Mouse (Mus musculus): ENCODE measurements around the gene Lrp1. TPM values are rescaled to one million over a fixed set of nuclear protein-coding genes. Genes with fewer than 3 reads are reported as not detected.

The Lrp1 gene
- polyA plus RNA-seq, 1 experiment from 2014 or later = 34.6 TPM

GRCm38 (mm10) chr10:127570937-127571641, 49.9 kb downstream of the Lrp1 start:
- no peaks in the 10 kb centered on the region for H3K9me3 ChIP-seq (replicated peaks; ENCODE audit: control insufficient read depth, low read length)
- no peak overlapping the region for H3K4me2 ChIP-seq
- peaks cover 28% of the 10 kb centered on the region for H3K36me3 ChIP-seq (ENCODE audit: control insufficient read depth, insufficient read depth, low read length)
- no peaks in the 10 kb centered on the region for H3K27me3 ChIP-seq (ENCODE audit: control insufficient read depth, insufficient read depth, low read length)
- no peaks in the 10 kb centered on the region for H3K4me1 ChIP-seq (ENCODE audit: control insufficient read depth, insufficient read depth, low read length)
- ATAC-seq (replicated peaks; ENCODE audit: insufficient number of reproducible peaks, low FRiP score, low TSS enrichment) = no peak
- H3K4me3 ChIP-seq (ENCODE audit: low read depth, low read length) = no peak overlapping the region
- H3K9ac ChIP-seq (ENCODE audit: low read depth, low read length) = no peak overlapping the region
- no peak overlapping the region for H3K27ac ChIP-seq (ENCODE audit: low read depth, low read length)
- WGBS (ENCODE audit: insufficient replicate concordance) = 89% methylated on average over 17 of the region's 17 CpGs

- H3K27me3 ChIP-seq (ENCODE audit: control insufficient read depth, insufficient read depth, low read length) = no peaks in the 10 kb centered on the region
- no peak overlapping the region for H3K4me2 ChIP-seq
- H3K4me1 ChIP-seq (ENCODE audit: control insufficient read depth, insufficient read depth, low read length) = no peaks in the 10 kb centered on the region
- ATAC-seq (replicated peaks; ENCODE audit: insufficient number of reproducible peaks, low FRiP score, low TSS enrichment) = no peak
- peaks cover 24% of the 10 kb centered on the region for H3K36me3 ChIP-seq (ENCODE audit: control insufficient read depth, insufficient read depth, low read length)
- H3K9me3 ChIP-seq (replicated peaks; ENCODE audit: control insufficient read depth, low read length) = no peaks in the 10 kb centered on the region
- H3K4me3 ChIP-seq (ENCODE audit: low read depth, low read length) = no peak overlapping the region
- H3K9ac ChIP-seq (ENCODE audit: low read depth, low read length) = no peak overlapping the region
- H3K27ac ChIP-seq (ENCODE audit: low read depth, low read length) = no peak overlapping the region
- WGBS (ENCODE audit: insufficient replicate concordance) = 56% methylated on average over 6 of the region's 6 CpGs
Measured at GRCm38 (mm10) chr10:127570384-127570783, 50.6 kb downstream of the Lrp1 start.

- 16% methylated on average over 3 of the region's 3 CpGs for WGBS (ENCODE audit: insufficient replicate concordance)
- H3K4me2 ChIP-seq = no peak overlapping the region
- H3K4me3 ChIP-seq (ENCODE audit: low read depth, low read length) = no peak overlapping the region
- H3K9me3 ChIP-seq (replicated peaks; ENCODE audit: control insufficient read depth, low read length) = no peaks in the 10 kb centered on the region
- ATAC-seq (replicated peaks; ENCODE audit: insufficient number of reproducible peaks, low FRiP score, low TSS enrichment) = no peak
- H3K4me1 ChIP-seq (ENCODE audit: control insufficient read depth, insufficient read depth, low read length) = peaks cover 2% of the 10 kb centered on the region
- no peak overlapping the region for H3K9ac ChIP-seq (ENCODE audit: low read depth, low read length)
- peaks cover 21% of the 10 kb centered on the region for H3K36me3 ChIP-seq (ENCODE audit: control insufficient read depth, insufficient read depth, low read length)
- H3K27ac ChIP-seq (ENCODE audit: low read depth, low read length) = no peak overlapping the region
- no peaks in the 10 kb centered on the region for H3K27me3 ChIP-seq (ENCODE audit: control insufficient read depth, insufficient read depth, low read length)
Measured at GRCm38 (mm10) chr10:127569450-127569849, 51.5 kb downstream of the Lrp1 start.

GRCm38 (mm10) chr10:127566553-127567326, 54.2 kb downstream of the Lrp1 start:
- H3K27ac ChIP-seq (ENCODE audit: low read depth, low read length) = no peak overlapping the region
- H3K4me3 ChIP-seq (ENCODE audit: low read depth, low read length) = no peak overlapping the region
- ATAC-seq (replicated peaks; ENCODE audit: insufficient number of reproducible peaks, low FRiP score, low TSS enrichment) = no peak
- no peak overlapping the region for H3K9ac ChIP-seq (ENCODE audit: low read depth, low read length)
- no peaks in the 10 kb centered on the region for H3K9me3 ChIP-seq (replicated peaks; ENCODE audit: control insufficient read depth, low read length)
- H3K4me1 ChIP-seq (ENCODE audit: control insufficient read depth, insufficient read depth, low read length) = peaks cover 12% of the 10 kb centered on the region
- H3K27me3 ChIP-seq (ENCODE audit: control insufficient read depth, insufficient read depth, low read length) = no peaks in the 10 kb centered on the region
- 90% methylated on average over 28 of the region's 28 CpGs for WGBS (ENCODE audit: insufficient replicate concordance)
- H3K4me2 ChIP-seq = no peak overlapping the region
- H3K36me3 ChIP-seq (ENCODE audit: control insufficient read depth, insufficient read depth, low read length) = peaks cover 19% of the 10 kb centered on the region

GRCm38 (mm10) chr10:127564301-127564700, 56.6 kb downstream of the Lrp1 start:
- Histone ChIP-seq H3K4me1 (ENCODE audit: control insufficient read depth, insufficient read depth, low read length) (peaks cover 12% of the 10 kb centered on the region), H3K27ac (ENCODE audit: low read depth, low read length) (peak overlapping the region; percentile 3; the same call in 1 of the 2 replicates), H3K36me3 (ENCODE audit: control insufficient read depth, insufficient read depth, low read length) (peaks cover 22% of the 10 kb centered on the region), H3K4me2 (no peak overlapping the region), H3K4me3 (ENCODE audit: low read depth, low read length) (no peak overlapping the region), H3K9me3 (replicated peaks; ENCODE audit: control insufficient read depth, low read length) (no peaks in the 10 kb centered on the region), H3K9ac (ENCODE audit: low read depth, low read length) (no peak overlapping the region), H3K27me3 (ENCODE audit: control insufficient read depth, insufficient read depth, low read length) (no peaks in the 10 kb centered on the region)
- WGBS (ENCODE audit: insufficient replicate concordance) = 32% methylated on average over 13 of the region's 13 CpGs
- peak; percentile 58; the same call in 1 of the 2 replicates for ATAC-seq (replicated peaks; ENCODE audit: insufficient number of reproducible peaks, low FRiP score, low TSS enrichment)

- ATAC-seq (replicated peaks; ENCODE audit: insufficient number of reproducible peaks, low FRiP score, low TSS enrichment) = peak; percentile 18; the same call in 1 of the 2 replicates
- 64% methylated on average over 8 of the region's 8 CpGs for WGBS (ENCODE audit: insufficient replicate concordance)
- Histone ChIP-seq H3K4me2 (no peak overlapping the region), H3K27ac (ENCODE audit: low read depth, low read length) (peak overlapping the region; percentile 32), H3K36me3 (ENCODE audit: control insufficient read depth, insufficient read depth, low read length) (peaks cover 25% of the 10 kb centered on the region), H3K27me3 (ENCODE audit: control insufficient read depth, insufficient read depth, low read length) (no peaks in the 10 kb centered on the region), H3K4me3 (ENCODE audit: low read depth, low read length) (no peak overlapping the region), H3K4me1 (ENCODE audit: control insufficient read depth, insufficient read depth, low read length) (peaks cover 12% of the 10 kb centered on the region), H3K9ac (ENCODE audit: low read depth, low read length) (peak overlapping the region; percentile 39; the same call in 1 of the 2 replicates), H3K9me3 (replicated peaks; ENCODE audit: control insufficient read depth, low read length) (no peaks in the 10 kb centered on the region)
Measured at GRCm38 (mm10) chr10:127563840-127564239, 57.1 kb downstream of the Lrp1 start.

- H3K9ac ChIP-seq (ENCODE audit: low read depth, low read length) = no peak overlapping the region
- peaks cover 44% of the 10 kb centered on the region for H3K36me3 ChIP-seq (ENCODE audit: control insufficient read depth, insufficient read depth, low read length)
- H3K27ac ChIP-seq (ENCODE audit: low read depth, low read length) = no peak overlapping the region
- no peak overlapping the region for H3K4me3 ChIP-seq (ENCODE audit: low read depth, low read length)
- H3K27me3 ChIP-seq (ENCODE audit: control insufficient read depth, insufficient read depth, low read length) = no peaks in the 10 kb centered on the region
- no peak overlapping the region for H3K4me2 ChIP-seq
- H3K4me1 ChIP-seq (ENCODE audit: control insufficient read depth, insufficient read depth, low read length) = peaks cover 12% of the 10 kb centered on the region
- ATAC-seq (replicated peaks; ENCODE audit: insufficient number of reproducible peaks, low FRiP score, low TSS enrichment) = no peak
- H3K9me3 ChIP-seq (replicated peaks; ENCODE audit: control insufficient read depth, low read length) = no peaks in the 10 kb centered on the region
Measured at GRCm38 (mm10) chr10:127561145-127561544, 59.8 kb downstream of the Lrp1 start.

- H3K27ac ChIP-seq (ENCODE audit: low read depth, low read length) = no peak overlapping the region
- H3K4me1 ChIP-seq (ENCODE audit: control insufficient read depth, insufficient read depth, low read length) = no peaks in the 10 kb centered on the region
- no peak overlapping the region for H3K4me3 ChIP-seq (ENCODE audit: low read depth, low read length)
Measured at GRCm38 (mm10) chr10:127557397-127557796, 63.6 kb downstream of the Lrp1 start.

More at GRCm38 (mm10) chr10:127557397-127557796, 63.6 kb downstream of the Lrp1 start:
- Histone ChIP-seq H3K27me3 (ENCODE audit: control insufficient read depth, insufficient read depth, low read length) (no peaks in the 10 kb centered on the region), H3K4me2 (no peak overlapping the region), H3K36me3 (ENCODE audit: control insufficient read depth, insufficient read depth, low read length) (peaks cover 66% of the 10 kb centered on the region), H3K9me3 (replicated peaks; ENCODE audit: control insufficient read depth, low read length) (no peaks in the 10 kb centered on the region), H3K9ac (ENCODE audit: low read depth, low read length) (no peak overlapping the region)
- 88% methylated on average over 13 of the region's 13 CpGs for WGBS (ENCODE audit: insufficient replicate concordance)
- ATAC-seq (replicated peaks; ENCODE audit: insufficient number of reproducible peaks, low FRiP score, low TSS enrichment) = no peak

Measured in heart, embryonic 11.5 days (tissue).